Mouse (Mus musculus) heart, postnatal 0 days (tissue): ENCODE results near the gene Mrpl45.

Experiments used
- CTCF ChIP-seq: IDR thresholded peaks from 2 replicates; pipeline ENCODE4 v1.5.1; 2016; ENCODE audit warnings: antibody characterized with exemption, control low read depth, low read depth
- EP300 ChIP-seq: IDR thresholded peaks from 2 replicates; pipeline ENCODE4 v1.6.1; 2016; ENCODE audit warnings: antibody characterized with exemption, low read depth

GRCm38 (mm10) chr11:97308806-97309450 lies 6.6 kb upstream of the Mrpl45 start:
- TF ChIP-seq EP300 (0 out of 2 replicates have a peak, but pooled peaks have one; percentile 19), CTCF (no peak)
